Mouse (Mus musculus): Measurements from ENCODE around the gene Cacna1g.

The Cacna1g gene

DNA sequence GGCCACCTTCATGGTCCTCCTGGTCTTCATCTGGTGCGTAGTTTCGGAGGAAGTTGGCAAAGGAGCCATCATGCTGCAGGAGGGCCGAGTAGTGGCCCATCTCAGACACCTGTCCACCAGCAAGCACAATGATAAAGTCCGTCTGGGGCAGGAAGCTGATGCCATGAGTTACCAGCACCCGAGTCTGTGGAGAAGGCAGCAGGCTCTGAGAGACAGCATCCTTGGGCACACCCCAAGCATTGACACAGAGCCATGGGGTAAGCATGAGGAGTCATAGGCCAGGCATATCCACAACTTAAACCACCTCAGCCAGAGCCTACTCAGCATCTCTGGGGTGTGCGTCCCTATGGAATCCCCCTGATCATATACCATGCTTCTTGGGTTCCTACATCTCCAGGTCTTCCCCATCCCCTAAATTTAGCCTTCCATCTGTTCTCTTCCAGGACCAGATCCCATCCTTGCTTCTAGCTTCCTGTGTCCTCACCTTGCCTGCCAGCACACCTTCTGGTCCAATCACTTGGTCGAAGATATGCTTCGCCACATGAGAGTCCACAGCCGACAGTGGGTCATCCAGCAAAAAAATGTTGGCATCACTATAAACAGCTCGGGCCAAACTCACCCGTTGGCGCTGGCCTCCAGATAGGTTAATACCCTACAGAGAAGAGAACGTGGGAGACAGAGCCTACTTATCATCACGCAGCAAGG lies 112.7 kb downstream of the Cacna1g start:
- no peak for DNase-seq (ENCODE audit: low read depth, low spot score)

DNA sequence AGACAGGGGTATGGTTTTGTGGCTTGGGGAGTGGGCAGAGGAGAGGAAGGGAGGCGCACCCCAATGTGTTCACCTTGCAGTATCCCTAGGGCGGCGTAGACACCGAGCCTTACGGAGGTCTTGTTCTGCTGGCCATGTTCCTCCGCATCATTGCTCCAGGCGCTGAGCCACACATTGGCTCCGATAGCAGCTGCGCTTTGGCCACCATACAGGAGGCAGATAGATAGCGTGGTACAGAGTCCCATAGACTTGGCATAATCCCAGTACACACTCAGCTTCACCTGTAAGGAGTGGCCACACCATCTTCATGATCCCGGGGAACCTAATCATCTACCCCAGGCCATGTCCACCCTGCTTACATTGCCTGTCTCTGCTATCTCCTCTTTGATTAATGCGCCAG lies 114.8 kb downstream of the Cacna1g start:
- DNase-seq (ENCODE audit: low read depth, low spot score): no peak
